Mouse (Mus musculus) spleen, postnatal 10 days (tissue): ENCODE results near the gene Prkaca.
A peak's percentile ranks its signal among the peaks of the same experiment; 100 is the strongest.
"Not testable (repeated sequence)": the region's sequence is repeated elsewhere in the genome, so short reads cannot be mapped to it uniquely, and the experiment has no call there.

ENCODE experiments used
- DNase-seq, 2 experiments: peaks; one replicate each; pipeline ENCODE4 v3.0.0; 2021 to 2022; ENCODE audit warnings: low spot score in 2 of 2

The Prkaca gene

DNA sequence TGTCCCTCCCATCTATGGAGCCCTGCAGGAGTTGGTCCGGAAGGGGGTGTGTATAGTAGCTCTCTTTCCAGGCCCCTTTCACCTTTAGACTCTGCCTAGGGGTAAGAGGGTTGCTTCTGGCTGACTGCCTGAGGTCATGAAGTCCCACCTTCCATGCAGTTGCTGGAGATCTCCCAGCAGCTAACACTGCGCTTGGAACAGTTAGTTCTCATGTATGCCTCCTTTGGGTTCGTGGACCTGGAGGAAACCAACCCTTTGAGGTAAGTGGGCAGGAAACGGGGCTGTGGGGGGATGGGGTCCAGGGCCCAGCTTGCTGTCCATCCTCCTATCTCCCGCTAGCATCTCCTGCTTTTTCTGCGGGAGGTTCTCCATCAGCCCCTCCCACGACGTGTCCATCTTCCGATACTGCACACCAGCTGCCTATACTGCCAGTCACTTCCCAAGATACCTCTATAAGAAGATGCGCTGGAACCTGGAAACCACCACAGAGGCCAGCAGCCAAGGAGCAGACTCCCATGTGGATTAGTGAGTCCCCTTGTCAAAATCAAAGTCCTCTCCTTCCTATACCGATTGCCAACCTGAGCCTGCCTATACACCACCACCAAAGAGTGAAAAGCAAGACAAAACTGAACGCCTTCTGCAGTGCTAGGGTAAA lies 30.3 kb downstream of the Prkaca start:
- DNase-seq, result no peak

DNA sequence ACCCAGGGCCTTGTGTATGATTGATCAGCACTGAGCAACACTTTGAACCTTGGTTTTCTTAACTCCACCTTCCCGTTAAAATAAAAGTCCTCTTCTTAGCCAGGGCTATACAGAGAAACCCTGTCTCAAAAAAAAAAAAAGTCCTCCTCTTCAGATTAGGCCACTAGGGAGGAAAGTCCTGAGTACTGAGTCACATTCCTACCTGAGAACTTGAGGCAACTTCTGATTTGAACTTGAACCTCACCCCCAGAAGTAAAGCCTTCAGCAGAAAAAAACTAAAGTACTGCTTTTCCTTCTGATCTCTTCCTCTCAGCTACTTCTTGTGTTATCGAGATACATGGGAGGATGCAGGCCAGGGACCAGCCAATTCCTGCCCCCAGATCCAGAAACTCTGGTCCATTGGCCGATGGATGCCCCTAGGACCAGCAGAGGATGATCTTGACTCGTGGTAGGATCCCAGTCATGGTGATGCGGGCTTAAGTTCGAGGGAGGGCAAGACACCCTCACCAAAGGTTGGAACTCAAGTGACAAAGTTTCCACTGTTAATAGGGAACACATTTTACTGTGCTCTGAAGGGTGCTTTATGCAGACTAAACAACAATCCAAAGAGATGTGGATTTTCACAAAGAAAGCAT lies 30.9 kb downstream of the Prkaca start:
- DNase-seq, result no peak

DNA sequence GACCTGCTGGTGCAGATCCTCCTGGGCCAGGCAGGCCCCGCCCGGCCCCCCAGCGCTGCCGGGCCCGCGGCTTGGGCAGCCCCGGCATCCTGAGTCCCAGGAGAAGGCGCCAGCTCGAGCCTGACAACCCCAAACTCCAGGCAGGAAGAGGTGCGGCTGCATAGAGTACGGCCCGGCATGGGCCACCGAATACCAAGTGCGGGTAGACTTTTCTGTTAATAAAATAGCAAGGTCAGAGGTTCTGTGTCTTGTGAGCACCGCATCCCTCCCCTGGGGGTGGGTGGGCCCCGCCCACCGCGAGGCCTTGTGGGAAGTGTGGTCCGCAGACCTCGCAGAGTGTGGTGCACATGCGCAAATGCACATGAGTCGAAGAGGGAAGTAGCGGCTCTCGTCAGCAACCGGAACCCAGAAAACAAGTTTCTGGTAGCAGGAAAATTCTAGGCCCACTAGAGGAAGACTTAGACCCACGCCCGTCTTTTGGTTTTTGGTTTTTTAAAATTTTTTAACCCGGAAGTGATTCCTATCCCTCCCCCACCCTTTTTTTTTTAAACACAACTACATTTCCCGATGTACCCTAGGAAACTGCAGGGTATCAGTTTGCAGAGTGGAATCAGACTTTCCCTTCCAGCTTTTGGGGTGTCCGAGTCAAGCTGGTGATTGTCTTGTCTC lies 31.9 kb downstream of the Prkaca start:
- DNase-seq, result peak; percentile 79 to 95

DNA sequence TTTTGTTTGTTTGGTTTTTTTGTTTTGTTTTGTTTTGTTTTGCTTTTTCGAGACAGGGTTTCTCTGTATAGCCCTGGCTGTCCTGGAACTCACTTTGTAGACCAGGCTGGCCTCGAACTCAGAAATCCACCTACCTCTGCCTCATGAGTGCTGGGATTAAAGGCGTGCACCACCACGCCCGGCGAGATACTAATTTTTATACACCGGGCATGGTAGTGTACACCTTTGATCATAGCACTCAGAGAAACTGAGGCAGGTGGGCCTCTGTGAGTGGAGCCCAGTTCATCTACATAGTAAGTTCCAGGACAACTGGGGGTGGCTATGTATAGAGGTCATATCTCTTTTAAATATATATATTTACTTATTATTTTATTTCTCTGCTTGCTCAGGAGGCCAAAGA lies 32.7 kb downstream of the Prkaca start:
- DNase-seq, result not testable (repeated sequence)

DNA sequence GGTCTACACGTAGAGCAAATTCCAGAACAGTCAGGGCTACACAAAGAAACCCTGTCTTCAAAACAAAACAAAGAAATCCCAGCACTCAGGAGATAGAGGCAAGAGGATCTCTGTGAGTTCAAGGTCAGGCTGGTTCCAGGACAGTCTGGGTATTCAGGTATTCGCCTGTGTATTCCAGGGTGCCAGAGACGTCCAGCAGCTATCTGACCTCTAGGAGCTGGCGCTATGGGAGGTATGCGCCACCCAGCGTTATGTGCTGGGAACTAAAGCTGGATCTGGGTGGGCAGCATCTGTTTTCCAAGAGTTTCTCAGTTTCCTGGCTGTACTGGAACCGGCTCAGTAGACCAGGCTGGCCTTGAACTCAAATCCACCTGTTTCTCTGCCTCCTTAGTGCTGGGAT lies 35.6 kb downstream of the Prkaca start:
- no peak for DNase-seq

DNA sequence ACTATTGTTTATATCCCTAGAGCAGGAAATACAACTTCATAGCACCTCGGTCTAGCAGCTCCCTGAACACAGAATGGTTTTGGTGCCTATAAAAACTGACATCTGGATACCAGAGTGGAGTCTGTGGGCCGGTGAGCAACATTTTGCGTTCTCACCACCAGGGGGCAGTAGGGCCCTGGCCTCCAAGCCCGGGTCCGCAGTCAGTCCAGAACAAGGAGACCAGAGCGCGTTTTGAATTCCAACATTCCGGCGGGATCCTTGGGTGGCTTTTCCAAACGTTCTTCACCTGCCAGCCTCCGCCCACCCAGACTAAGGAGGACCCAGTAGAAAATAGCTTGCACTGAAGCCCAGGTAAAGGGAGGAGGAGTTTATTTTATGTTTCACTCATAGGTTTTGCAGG lies 37.1 kb downstream of the Prkaca start:
- DNase-seq, result peak; percentile 77 to 87

DNA sequence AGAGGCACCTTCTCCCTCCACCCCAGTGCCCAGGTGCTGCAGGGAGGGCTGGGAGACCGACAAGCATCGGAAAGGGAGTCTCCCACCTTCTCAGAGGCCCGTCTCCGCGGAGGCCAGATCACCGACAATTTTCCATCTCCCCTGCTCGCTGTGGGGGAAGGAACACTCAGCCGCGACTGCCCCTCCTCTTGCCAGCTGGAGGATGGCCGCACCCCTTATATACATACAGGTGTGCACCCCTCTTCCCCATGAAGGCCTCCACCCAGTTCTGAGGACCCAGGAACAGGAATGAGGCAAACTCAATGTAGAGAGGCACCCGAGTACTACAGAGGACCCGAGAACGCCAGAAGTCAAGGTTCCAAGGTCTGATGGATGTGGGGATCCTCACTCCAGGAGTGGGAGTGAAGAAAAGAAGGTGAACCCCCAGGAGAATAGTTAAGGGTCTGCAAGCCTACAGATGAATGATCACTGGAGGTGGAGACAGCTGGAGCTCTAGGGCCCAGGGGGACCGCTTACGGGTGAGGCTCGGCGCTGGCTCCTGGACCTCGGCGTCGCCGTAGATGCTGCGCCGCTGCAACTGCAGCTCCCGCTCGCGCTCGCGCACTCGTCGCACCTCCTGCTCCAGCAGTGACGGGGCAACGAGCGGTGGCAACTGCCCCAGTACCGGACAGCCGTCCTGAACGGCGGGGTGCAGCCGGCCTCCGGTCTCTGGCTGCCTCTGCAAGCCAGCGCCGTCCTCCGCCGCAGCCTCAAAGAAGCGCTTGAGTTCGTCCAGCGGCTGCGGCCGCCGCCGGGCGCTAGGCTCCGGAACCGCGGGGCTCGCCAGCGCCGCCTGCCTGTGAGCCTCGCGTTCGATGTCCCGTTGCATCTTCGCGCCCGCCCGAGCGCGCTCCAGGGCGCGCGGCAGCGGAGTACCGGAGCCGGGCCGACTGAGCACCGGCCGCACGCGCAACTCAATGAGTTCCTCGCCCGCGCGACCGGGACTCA lies 38.1 kb downstream of the Prkaca start:
- DNase-seq, result peak; percentile 71 to 80

DNA sequence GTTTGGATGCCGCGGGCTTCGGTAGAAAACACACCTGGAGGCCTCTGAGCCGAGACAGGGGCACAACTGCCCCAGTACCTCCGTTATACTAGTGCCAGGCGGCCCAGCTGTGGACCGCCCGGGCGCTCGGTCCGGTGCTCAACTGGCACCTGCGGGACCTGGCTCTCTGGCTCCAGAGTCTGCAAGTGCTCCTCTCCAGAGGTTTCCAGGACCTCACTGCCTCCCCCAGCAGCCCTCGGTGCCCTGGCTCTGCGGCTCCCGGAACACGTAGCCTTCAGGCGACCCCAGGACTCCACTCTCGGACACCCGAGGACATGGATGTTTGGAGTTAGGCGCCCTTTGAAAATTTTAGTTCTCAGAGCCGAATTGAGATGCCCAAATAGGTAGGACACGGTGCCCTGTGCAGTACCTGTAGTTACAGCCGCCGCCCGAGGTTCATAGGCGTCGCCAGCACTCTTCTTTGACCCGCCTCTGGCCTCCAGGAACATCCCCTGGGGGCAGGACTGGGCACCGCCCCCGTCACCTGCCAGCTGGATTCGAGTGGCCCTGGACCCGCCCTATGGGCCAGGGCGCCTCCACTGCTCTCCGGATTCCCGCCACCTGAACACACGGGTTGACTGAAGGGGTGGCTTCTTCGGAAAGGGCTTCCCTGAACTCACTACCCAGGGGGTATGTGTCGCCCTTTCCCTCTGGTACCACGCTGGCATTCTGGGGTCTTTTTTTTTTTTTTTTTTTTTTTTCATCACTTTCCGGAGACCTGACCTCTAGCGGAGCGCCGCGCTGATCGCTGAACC lies 39.1 kb downstream of the Prkaca start, which contains the start of gene 2210011C24Rik:
Gene 2210011C24Rik (minus strand): TSS at position 467 of the 794 bp plus-strand sequence.
- no peak for DNase-seq

DNA sequence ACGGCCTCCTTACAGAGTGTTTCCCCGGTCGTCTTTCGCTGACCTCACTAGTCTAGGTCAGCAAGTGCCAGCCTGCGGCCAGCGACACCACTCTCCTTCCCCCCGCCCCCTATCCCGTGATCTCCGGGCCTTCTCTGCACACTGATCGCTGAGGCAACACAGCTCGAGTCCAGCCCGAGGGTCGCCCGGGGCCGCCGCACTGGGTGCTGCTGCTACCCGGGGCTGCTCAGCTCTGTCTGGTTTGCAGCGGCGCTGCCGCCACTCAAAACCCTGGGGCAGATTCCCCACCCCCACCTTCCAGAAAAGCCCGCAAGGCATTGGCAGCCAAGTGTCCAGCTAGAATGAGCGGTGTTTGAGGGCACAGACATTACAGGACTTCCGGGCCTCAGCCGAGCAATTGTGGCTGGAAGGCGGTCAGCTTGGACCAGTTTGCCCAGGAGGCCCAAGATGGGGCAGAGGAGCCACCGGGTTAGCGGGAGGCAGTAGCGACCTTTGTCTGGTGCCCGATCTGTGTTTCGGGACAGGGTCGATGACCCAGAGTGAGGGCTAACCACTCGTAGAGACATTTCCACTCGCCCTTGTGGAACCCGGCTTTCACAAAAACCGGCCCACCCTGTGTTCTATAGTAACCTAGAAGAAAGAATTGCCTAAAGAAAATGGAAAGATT lies 39.8 kb downstream of the Prkaca start:
- DNase-seq, result no peak

DNA sequence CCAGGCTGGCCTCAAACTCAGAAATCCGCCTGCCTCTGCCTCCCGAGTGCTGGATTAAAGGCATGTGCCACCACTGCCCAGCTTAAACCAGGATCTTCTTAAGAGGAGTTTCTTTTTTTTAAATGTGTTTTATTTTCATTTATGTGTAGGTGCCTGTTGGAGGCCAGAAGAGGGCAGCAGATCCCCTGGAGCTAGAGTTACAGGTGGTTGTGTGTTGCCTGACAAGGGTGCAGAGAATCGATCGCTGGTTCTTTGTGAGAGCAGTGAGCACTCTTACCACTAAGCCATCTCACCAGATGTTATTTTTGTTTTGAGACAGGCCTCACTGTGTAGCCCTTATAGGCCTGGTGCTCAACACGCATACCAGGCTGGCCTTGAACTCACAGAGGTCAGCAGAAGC lies 43.0 kb downstream of the Prkaca start:
- DNase-seq, result no peak

DNA sequence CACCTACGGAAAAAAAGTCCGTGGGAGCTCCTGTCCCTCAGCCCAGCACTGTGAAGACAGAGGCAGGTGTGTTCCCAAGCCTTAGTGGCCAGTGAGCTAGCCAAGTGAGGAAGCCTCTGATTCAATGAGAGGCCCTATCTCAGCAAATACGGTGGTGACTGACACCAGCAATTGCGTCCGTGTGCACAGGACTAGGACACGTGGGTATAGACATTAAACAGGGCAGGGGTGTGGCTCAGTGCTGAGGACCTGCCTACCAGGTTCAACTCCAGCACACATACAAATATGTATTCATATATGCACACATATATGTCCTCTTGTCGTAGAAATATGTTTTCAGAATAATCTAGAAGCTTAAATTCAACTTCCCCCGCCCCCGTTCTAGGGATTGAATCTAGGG lies 46.9 kb downstream of the Prkaca start:
- no peak for DNase-seq

DNA sequence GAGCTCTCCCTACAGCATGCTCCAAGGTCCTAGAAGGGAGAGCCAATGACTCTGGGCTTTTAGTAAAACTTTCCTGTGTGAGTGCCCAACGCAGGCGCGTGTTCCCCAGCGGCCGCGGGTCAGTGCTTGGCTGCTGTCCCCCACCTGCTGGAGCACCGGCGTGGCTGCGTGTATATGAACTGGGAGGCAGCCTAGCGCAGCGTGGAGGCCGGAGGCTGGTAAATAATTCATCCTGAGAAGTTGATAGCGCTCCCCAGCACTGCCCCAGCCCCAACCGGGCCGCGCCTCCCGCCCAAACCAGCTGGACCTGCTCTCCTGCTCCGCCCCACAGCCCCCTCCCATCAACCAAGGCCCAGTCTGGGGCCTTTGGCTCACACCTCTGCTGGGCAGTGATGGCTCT lies 48.3 kb downstream of the Prkaca start, which contains the start of gene Palm3:
Gene Palm3 (plus strand): TSS at position 376 of the 400 bp plus-strand sequence.
- no peak for DNase-seq

DNA sequence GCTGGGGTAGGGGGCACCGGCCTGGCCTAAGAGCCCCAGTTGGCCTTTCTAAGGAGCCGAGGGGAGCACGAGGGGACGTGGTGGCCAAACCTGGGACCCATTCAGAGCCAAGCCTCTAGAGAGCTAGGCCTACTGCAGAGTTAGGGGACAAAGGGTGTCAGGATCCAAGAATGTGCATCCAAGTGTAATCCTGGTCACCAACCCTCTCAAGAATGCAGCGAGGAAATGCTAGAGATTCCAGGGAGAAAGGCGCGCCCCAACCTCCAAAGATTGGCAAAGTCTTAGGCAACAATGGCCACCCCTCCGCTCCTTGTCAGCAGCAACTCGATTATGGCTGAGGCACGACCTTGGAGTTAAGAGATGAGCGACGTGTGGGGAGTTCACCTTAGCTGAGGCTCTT lies 48.8 kb downstream of the Prkaca start:
- no peak for DNase-seq

DNA sequence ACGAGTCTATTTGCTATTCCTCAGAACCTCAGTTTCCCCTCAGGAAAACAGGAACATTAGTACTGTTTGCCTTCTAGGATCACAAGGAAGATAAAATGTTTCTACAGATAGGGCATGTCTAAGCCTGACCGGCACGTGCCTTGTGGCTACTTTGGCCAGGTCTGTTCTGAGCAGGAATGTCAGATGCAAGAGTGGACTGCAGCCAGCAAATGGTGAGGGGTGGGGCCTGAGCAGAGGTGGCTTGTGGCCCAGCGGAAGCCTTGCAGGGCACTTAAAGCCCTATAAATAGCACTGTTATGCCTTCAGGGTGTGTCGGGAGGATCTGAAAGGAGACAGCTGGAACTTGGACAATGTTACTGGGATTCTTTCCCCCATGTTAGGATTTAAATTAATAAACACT lies 50.3 kb downstream of the Prkaca start:
- no peak for DNase-seq

DNA sequence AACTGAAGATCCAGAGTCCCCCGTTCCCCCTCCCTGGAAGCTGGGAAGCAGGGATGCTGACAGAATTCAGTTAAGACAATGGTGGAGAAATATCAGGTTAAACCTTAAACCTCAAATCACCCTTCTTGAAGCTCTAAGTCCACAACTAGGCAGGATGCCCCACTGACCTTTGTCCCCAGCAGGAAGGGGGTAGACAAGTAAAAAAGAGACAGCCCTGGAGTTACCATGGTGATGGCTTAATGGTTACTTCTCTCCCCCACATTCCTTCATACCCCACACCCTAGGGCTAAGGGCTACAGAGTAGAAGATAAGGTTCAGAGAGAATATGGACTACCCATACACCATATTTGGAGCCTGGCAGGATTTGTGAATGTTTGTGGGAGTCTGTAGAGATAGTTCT lies 50.8 kb downstream of the Prkaca start:
- DNase-seq, result no peak

DNA sequence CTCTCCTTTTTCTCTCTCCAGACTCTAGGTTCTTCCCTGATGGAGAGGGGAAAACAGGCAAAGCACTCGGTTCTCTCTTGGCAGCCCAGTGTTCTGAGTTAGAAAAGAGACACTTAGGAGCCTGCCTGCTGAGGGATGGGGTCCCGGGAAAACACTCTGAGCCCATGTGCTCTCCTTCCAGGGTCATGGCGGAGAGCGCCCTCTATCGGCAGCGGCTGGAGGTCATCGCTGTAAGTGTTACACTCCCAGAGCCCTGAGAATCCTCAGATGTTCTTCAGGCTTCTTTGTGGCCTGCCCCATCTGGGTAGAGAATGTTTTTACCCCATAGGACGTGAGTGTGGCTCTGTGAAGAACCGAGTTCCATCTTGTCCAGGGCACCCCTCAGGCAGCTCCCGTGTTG lies 51.4 kb downstream of the Prkaca start:
- DNase-seq, result peak; percentile 56 to 76

DNA sequence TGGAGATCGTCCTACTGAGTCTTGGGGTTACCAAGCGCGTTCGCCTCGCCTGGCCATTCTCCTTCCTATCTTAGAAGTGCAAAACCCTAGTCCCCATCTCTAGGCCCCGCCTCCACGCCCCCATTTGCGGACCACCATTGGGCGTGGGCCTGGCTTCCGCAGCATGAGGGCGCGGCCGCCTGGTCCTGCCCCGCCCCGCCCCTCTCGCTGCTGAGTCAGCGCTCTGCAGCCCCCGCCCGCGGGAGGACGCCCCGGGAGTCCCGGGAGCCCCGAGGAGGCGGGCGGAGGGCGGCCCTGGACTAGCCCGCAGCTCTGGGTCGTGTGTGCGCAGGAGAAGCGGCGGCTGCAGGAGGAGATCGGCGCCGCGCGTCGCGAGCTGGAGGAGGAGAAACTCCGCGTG lies 53.1 kb downstream of the Prkaca start:
- DNase-seq, result peak in 1 of 2 experiments; percentile 55

DNA sequence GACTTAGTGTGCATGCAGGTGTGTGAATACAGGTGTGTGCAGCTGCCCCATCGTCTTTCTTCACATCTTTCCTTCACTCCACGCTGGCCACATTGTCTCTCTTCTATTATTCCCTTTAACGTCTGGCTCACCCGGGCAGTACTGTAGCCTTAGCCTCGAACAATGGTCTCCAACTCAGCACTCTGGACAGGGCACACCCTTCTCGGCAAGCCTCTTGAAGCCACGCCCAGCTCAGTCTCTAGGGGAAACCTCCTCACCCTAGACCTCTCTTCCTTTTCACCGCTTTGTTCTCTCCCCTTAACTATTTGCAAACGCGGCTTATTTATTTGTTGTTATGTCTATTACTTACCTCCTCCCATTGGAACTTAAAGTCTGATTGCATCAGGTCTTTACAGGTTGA lies 54.7 kb downstream of the Prkaca start:
- DNase-seq, result peak in 1 of 2 experiments; percentile 75

DNA sequence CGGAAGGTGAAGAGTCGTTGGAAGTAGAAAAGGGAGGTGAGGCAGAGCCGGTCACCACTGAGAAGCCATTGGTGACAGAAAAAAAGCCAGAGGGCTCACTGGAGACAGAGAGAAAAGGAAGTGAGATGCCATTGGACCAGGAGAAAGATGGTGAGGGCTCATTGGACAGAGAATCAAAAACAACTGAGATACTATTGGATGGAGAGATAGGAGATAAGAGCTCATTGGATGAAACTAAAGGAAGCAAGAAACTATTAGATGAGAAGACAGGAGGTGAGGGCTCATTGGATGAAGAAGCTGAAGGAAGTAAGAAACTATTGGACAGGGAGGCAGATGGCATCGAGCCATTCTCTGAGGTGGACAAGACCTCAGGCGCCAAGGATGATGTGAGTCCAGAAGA lies 56.5 kb downstream of the Prkaca start:
- no peak for DNase-seq

DNA sequence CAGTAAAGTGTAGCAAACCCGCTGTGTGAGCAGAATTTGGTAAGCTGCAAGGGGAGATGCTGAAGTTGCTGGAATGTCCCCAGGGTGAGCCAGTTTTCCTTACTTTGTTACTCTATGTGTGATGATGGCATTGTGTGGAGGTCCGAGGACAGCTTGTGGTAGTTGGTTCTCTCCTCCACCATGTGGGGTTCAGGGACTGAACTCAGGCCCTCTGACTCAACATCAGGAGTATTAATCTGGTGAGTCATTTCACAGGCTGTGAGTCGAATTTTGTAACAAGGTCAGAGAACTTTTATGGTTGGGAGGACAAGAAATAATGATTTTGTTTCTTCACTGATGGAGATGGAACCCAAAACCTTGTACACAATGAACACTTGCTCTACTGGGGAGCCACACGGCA lies 60.0 kb downstream of the Prkaca start:
- DNase-seq, result no peak
